Mouse (Mus musculus) intestine, embryonic 14.5 days (tissue): ENCODE measurements around the gene Scn10a. TPM values are rescaled to one million over a fixed set of nuclear protein-coding genes. Genes with fewer than 3 reads are reported as not detected.

Experiments
- ATAC-seq: fragments of 200-750 bp; cut with Nextera tagmentation; replicated peaks from 2 replicates; pipeline ENCODE4 v1.8.0; 2017; ENCODE audit warnings: low read depth, moderate number of reproducible peaks, moderate TSS enrichment, moderate library complexity; ENCODE audit not compliant: low FRiP score, low TSS enrichment
- DNase-seq: peaks from one replicate; pipeline ENCODE4 v3.0.0-alpha.2; 2018; ENCODE audit warnings: low spot score
- H3K27ac ChIP-seq: fragments of 300-500 bp; sonication (generic); 2 replicates; pipeline ENCODE4 v1.5.1; 2014; ENCODE audit warnings: low read depth, mild to moderate bottlenecking, control low read depth
- H3K27me3 ChIP-seq: fragments of 300-500 bp; sonication (generic); replicated peaks from 2 replicates; pipeline ENCODE4 v1.6.1; 2014; ENCODE audit warnings: low read length, control low read depth; ENCODE audit not compliant: control insufficient read depth, insufficient read depth
- H3K36me3 ChIP-seq: fragments of 300-500 bp; sonication (generic); 2 replicates; pipeline ENCODE4 v1.6.1; 2014; ENCODE audit warnings: low read length, control low read depth; ENCODE audit not compliant: control insufficient read depth, insufficient read depth
- H3K4me1 ChIP-seq: fragments of 300-500 bp; sonication (generic); replicated peaks from 2 replicates; pipeline ENCODE4 v1.6.1; 2014; ENCODE audit warnings: low read length, control low read depth, mixed read lengths; ENCODE audit not compliant: control insufficient read depth, insufficient read depth
- H3K4me2 ChIP-seq: fragments of 300-500 bp; sonication (generic); 2 replicates; pipeline ENCODE4 v1.6.1; 2014; ENCODE audit warnings: low read length
- H3K4me3 ChIP-seq: fragments of 300-500 bp; sonication (generic); 2 replicates; pipeline ENCODE4 v1.5.1; 2014; ENCODE audit warnings: low read depth, low read length, control low read depth, mixed read lengths
- H3K9ac ChIP-seq: fragments of 300-500 bp; sonication (generic); 2 replicates; pipeline ENCODE4 v1.6.1; 2014; ENCODE audit warnings: mild to moderate bottlenecking, low read length
- H3K9me3 ChIP-seq: fragments of 300-500 bp; sonication (generic); 2 replicates; pipeline ENCODE4 v1.6.1; 2016; ENCODE audit warnings: low read length, control low read depth; ENCODE audit not compliant: control insufficient read depth
- WGBS: fragments of 180-500 bp; shearing (Covaris S2); extraction: QIAGEN DNeasy Blood & Tissue Kit; methylation state at CpG from one replicate; pipeline ENCODE4 v1.1.7; 2014; 5-methylcytosine and 5-hydroxymethylcytosine counted together
- polyA plus RNA-seq: library from polyadenylated mRNA; unstranded; fragments of >200 nt; fragmentation: Nextera tagmentation; extraction: Ambion mirVana; gene quantifications from 2 replicates; pipeline ENCODE4 v1.2.1, GENCODE M21; 2014

Scn10a gene
- polyA plus RNA-seq, 1 experiment from 2014 or later = not detected

DNA sequence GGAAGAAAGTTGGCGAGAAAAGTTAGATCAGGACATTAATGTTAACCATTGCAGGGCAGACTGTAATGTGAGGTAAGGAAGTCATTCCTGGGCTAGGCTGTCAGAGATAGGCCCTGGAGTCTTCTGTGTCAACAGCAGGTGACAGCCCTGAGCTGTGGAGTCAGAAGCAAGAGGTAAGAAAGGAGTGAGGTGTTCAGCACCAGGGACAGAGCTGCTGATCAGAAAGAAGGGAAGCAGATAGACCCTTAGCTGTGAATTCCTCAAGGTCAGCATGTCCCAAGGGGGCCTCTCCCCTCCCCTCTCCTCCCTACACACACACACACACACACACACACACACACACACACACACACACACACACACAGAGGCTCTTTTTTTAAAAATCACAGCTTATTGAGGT is 55.0 kb downstream of the Scn10a start:
- H3K4me2 ChIP-seq = no peak overlapping the region
- DNase-seq = no peak
- H3K4me1 ChIP-seq = no peaks in the 10 kb centered on the region
- no peak overlapping the region for H3K4me3 ChIP-seq
- H3K27ac ChIP-seq = no peak overlapping the region
- ATAC-seq = no peak
- no peak overlapping the region for H3K9ac ChIP-seq
- WGBS = 50% methylated on average over 1 of the region's 1 CpGs
- no peaks in the 10 kb centered on the region for H3K36me3 ChIP-seq
- no peaks in the 10 kb centered on the region for H3K27me3 ChIP-seq
- no peaks in the 10 kb centered on the region for H3K9me3 ChIP-seq

DNA sequence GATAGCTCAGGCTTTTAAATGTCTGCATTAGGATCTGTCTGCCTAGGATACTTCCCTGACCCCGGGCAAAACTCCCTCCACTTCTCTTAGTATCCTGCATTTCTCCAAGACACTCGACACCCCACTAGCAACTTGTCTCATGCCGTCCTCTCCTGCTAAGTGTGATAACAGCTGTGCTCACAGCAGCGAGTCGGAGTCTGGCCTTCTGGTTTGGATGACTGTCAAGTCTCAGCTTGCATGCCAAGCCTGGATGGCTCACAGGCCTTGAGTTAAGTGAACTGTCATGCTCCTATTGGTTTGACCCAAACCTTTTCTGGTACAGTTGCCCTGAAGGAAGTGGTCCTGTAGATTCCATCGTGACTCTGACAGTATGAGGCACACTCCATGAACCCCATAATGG is 63.0 kb downstream of the Scn10a start:
- Histone ChIP-seq H3K4me2 (no peak overlapping the region), H3K9ac (no peak overlapping the region), H3K27ac (no peak overlapping the region), H3K27me3 (no peaks in the 10 kb centered on the region), H3K4me1 (no peaks in the 10 kb centered on the region), H3K36me3 (no peaks in the 10 kb centered on the region), H3K4me3 (no peak overlapping the region), H3K9me3 (no peaks in the 10 kb centered on the region)
- DNase-seq (no peak), ATAC-seq (no peak)
- WGBS = 49% methylated on average over 6 of the region's 6 CpGs

DNA sequence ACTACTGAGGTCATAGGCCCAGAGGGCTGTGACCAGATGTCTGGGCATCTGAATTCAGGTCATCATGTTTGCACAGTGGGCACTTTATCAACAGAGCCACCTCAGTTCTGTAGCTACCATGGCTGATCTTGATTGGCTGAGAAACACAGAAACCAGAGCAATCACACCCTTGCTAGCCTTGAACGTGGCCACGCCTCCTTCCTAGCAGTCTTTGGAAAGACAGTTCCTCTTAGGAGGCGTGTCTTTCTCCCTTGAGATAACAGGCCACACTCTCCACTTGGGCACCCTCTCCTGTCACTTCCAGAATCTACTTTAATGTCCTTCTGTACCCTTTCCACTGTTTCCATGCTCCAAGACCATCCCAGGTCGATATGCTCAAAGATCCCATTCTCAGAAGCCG is 65.4 kb downstream of the Scn10a start:
- no peaks in the 10 kb centered on the region for H3K27me3 ChIP-seq
- DNase-seq = no peak
- H3K27ac ChIP-seq = no peak overlapping the region
- H3K4me1 ChIP-seq = no peaks in the 10 kb centered on the region
- WGBS = 61% methylated on average over 5 of the region's 5 CpGs
- no peak overlapping the region for H3K9ac ChIP-seq
- H3K9me3 ChIP-seq = no peaks in the 10 kb centered on the region
- H3K4me2 ChIP-seq = no peak overlapping the region
- H3K36me3 ChIP-seq = no peaks in the 10 kb centered on the region
- ATAC-seq = no peak
- H3K4me3 ChIP-seq = no peak overlapping the region

DNA sequence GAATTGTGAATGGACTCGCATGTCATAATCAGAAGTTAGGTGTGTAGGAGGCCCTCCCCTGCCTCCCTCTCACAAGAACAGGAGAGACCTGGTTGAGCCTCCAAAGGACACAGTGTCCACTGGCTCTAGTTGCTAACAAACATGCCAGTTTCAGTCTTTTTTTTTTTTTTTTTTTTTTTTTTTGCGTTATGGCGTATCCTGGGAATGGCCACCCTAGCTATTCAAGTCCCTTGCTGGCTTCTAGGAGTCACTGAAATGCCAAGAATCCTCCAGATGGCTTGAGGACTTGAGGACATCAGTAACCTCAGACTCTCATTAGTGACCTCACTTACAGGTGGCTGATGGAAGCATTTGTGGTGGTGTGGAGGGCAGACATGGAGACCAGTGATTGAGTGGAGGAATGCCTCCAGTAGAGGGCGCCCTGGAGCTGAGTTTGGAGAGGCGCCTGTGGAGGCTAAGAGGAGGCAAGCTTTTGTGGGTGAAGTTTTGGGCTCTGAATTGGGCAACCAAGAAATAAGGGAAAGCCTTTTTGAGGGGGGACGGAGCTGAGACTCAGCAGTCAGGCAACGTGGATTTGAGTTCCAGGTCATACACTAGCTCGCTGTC is 72.1 kb downstream of the Scn10a start:
- Histone ChIP-seq H3K9me3 (no peaks in the 10 kb centered on the region), H3K27ac (no peak overlapping the region), H3K4me3 (no peak overlapping the region), H3K36me3 (no peaks in the 10 kb centered on the region), H3K9ac (no peak overlapping the region), H3K4me2 (no peak overlapping the region), H3K27me3 (no peaks in the 10 kb centered on the region), H3K4me1 (no peaks in the 10 kb centered on the region)
- 63% methylated on average over 8 of the region's 8 CpGs for WGBS
- no peak for ATAC-seq
- DNase-seq = peak; percentile 80

DNA sequence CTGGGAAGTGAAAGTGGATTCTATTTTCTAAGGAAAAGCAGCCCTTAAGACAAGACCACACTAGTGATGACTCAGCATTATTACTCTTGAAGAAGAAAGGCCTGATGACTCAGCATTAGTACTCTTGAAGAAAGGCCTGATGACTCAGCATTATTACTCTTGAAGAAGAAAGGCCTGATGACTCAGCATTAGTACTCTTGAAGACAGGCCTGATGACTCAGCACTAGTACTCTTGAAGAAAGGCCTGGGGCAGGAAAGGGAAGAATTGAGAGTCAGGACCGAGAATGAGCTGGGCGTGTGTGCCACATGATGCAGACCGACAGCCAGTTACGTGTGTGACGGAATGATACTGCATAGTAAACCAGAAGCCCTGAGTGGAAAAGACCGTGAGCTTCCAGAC is 77.1 kb downstream of the Scn10a start:
- Histone ChIP-seq H3K4me1 (no peaks in the 10 kb centered on the region), H3K4me3 (no peak overlapping the region), H3K9me3 (no peaks in the 10 kb centered on the region), H3K27ac (no peak overlapping the region), H3K4me2 (no peak overlapping the region), H3K36me3 (no peaks in the 10 kb centered on the region), H3K9ac (no peak overlapping the region), H3K27me3 (no peaks in the 10 kb centered on the region)
- no peak for ATAC-seq
- 88% methylated on average over 6 of the region's 6 CpGs for WGBS
- no peak for DNase-seq

DNA sequence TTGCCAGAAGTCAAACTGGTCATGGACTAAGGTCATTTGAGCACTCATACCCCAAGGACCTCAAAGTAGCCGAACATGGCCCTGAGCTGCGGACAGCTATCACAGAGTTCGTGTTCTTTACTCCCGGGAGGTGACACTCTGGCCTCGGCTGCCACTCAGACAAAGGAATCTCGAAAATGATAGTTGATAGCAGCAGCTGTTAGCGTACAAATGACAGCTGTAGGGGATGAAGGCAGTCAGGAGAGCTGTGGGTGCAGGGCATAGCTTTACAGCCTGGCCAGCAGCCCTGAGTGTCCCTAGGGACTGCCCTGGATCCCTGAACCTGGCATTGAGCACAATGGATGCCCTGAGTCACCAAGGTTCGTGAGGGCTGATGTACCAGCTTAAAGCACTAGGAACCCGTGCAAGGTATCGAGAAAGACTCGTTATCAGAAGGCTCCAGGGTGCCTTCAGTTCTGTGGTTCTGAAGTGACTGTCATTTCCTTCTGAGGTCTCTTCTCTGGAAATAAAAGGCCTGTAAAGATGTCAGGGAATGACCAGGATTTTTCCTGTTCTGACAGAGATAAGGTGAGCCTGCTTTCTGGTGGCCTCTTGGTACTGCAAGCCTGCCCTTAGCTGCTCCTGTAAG is 84.8 kb downstream of the Scn10a start:
- Histone ChIP-seq H3K27ac (no peak overlapping the region), H3K9ac (no peak overlapping the region), H3K27me3 (no peaks in the 10 kb centered on the region), H3K9me3 (no peaks in the 10 kb centered on the region), H3K4me1 (no peaks in the 10 kb centered on the region), H3K4me3 (no peak overlapping the region), H3K36me3 (no peaks in the 10 kb centered on the region), H3K4me2 (no peak overlapping the region)
- no peak for ATAC-seq
- no peak for DNase-seq
- WGBS = 67% methylated on average over 11 of the region's 11 CpGs

DNA sequence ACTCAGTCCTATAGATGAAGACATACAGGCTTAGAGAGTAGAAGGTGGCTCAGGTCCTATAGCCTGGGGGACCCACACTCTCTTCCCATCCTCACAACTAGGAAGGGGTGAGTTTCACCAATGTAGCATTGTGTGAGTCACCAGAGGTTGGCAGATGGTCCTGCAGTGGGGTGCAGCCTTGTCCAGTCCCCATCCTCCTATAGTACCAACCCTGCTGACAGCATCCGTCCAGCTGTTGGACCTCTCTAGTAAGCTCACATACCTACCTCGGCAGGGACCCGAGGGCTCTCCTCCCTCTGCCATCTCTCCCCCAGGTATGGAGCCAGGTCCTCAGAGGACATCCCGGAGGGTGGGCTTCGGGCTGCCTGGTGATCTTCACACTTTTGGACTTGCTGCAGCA is 85.6 kb downstream of the Scn10a start:
- Histone ChIP-seq H3K4me3 (no peak overlapping the region), H3K27me3 (no peaks in the 10 kb centered on the region), H3K9me3 (no peaks in the 10 kb centered on the region), H3K36me3 (no peaks in the 10 kb centered on the region), H3K4me2 (no peak overlapping the region), H3K27ac (no peak overlapping the region), H3K9ac (no peak overlapping the region), H3K4me1 (no peaks in the 10 kb centered on the region)
- ATAC-seq = no peak
- WGBS = 81% methylated on average over 5 of the region's 5 CpGs
- DNase-seq = no peak

DNA sequence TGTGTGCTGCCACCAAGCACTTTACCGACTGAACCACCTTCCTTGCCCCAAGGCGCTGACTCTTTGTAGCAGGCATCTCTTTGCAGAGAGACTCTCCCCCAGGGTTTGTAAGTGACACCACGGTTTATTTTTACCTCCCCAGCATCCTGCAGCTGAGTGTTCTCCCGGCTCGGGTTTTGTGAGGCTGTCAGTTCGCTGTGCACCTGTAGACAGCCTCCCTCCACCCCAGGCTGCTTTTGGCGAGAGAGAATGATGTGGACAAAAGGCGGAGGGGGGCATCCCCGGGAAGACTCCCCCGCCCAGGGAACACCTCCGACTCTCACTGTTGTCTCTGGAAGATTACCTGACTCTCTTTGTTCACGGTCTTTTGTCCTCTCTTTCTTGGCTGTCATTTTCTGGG is 86.3 kb downstream of the Scn10a start:
- no peak for DNase-seq
- Histone ChIP-seq H3K27ac (no peak overlapping the region), H3K4me2 (no peak overlapping the region), H3K9ac (no peak overlapping the region), H3K4me3 (no peak overlapping the region), H3K27me3 (no peaks in the 10 kb centered on the region), H3K4me1 (no peaks in the 10 kb centered on the region), H3K36me3 (no peaks in the 10 kb centered on the region), H3K9me3 (no peaks in the 10 kb centered on the region)
- 53% methylated on average over 12 of the region's 12 CpGs for WGBS
- ATAC-seq = no peak

DNA sequence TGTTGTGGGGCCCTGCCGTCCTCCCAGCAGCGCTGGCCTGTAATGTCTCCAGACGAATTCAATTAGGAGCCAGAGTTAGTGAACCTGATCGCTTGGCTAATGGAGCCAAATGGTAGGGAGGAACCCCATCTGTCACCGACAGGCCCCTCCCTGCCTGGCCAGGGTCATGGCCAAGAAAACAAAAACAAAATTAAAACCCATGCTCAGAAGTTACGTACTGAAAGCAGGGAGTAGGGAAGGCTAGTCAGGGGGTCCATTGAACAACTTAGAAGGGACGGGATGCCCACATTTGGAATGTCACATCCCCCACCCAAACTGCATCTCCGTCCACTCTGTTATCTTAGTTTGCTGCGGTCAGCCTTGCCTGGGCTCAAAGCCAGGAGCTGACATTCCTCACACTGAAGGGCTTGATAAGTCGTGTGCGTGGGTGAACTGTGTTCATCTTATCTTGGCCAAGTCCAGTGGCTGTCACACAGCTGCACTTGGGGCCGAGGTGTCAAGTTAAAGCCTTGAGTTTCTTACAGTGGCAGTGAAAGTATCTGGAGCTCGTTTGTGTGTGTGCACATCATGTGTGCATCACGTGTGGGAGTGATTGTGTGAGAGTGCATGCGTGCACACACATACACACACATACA is 87.1 kb downstream of the Scn10a start:
- no peak overlapping the region for H3K4me2 ChIP-seq
- ATAC-seq (no peak), DNase-seq (no peak)
- WGBS = 39% methylated on average over 15 of the region's 15 CpGs
- H3K27ac ChIP-seq = no peak overlapping the region
- H3K27me3 ChIP-seq = no peaks in the 10 kb centered on the region
- no peak overlapping the region for H3K4me3 ChIP-seq
- H3K4me1 ChIP-seq = no peaks in the 10 kb centered on the region
- H3K9ac ChIP-seq = no peak overlapping the region
- no peaks in the 10 kb centered on the region for H3K36me3 ChIP-seq
- no peaks in the 10 kb centered on the region for H3K9me3 ChIP-seq
